Mouse (Mus musculus) E14TG2a.4 (cell line): ENCODE results near the gene Trpc1.

Experiments
- H3K27me3 ChIP-seq: 2 replicates; pipeline ENCODE4 v1.6.1; 2014; ENCODE audit warnings: low read length, control low read depth; ENCODE audit not compliant: insufficient read depth
- H3K36me3 ChIP-seq: 2 replicates; pipeline ENCODE4 v1.6.1; 2014; ENCODE audit warnings: low read length, control low read depth; ENCODE audit not compliant: insufficient read depth
- H3K4me1 ChIP-seq: replicated peaks from 2 replicates; pipeline ENCODE4 v1.6.1; 2014; ENCODE audit warnings: low read depth, low read length, control low read depth
- H3K4me3 ChIP-seq: replicated peaks from 2 replicates; pipeline ENCODE4 v1.5.1; 2014; ENCODE audit warnings: mild to moderate bottlenecking, low read length
- H3K9me3 ChIP-seq: 2 replicates; pipeline ENCODE4 v1.6.1; 2014; ENCODE audit warnings: low read length, control low read depth
- CTCF ChIP-seq: conservative IDR thresholded peaks from 2 replicates; pipeline ENCODE4 v1.5.1; 2014; ENCODE audit warnings: low read length
- NANOG ChIP-seq: IDR thresholded peaks from 2 replicates; pipeline ENCODE4 v1.6.1; 2014; ENCODE audit warnings: borderline replicate concordance, low read length, mixed read lengths
- POU5F1 ChIP-seq: IDR thresholded peaks from 2 replicates; pipeline ENCODE4 v1.6.1; 2014; ENCODE audit warnings: low read length, borderline replicate concordance

Gene Trpc1

DNA sequence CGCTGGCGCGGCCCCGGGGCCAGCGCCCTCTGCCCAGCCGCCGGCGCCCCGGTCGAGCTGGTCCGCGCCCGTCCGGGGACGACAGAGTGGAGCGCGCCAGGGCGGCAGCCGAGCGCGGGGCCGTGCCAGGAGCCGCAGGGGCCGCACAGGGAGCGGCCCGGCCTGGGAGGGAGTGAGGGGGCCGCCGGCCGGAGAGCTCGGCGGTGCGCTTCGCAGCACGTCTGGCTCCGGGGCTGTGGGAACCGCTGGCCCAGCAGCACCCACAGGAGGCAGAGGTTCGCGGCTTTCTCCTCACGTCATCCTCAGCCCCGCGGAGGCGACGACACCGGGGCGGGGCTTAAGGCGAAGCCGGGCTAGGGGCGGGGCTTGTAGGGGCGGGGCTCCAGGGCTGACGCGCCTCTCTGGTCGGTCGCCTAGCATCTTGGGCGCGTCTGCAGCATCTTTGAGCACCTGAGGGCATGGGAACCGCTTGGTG lies at the start of gene Trpc1:
Trpc1 (minus strand) TSS at position 339 of the 475 bp plus-strand sequence.
- TF ChIP-seq POU5F1 = no peak
- TF ChIP-seq CTCF = no peak
- TF ChIP-seq NANOG = no peak
- Histone ChIP-seq H3K36me3 (no peaks in the 10 kb centered on the region), H3K4me1 (peaks cover 6% of the 10 kb centered on the region), H3K9me3 (no peaks in the 10 kb centered on the region), H3K4me3 (peak within 1 kb of the TSS; percentile 93), H3K27me3 (peaks cover 33% of the 10 kb centered on the region)

DNA sequence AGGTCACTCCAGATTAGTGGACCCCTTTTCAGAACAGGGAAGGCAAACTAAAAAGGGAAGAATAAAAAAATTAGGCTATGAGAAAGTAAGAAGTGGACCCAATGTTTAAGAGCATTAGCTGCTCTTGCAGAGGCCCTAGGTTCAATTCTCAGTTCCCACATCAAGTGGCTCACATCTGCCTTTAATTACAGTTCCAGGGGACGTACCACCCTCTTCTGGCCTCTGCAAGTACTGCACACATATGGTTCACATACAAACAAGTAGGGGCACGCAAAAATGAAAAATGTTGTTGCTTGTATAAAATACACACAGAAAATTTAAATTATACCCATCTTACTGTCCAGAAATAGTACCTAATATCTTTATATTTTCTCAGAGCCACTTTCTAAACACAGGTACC lies 46.1 kb upstream of the Trpc1 start:
- TF ChIP-seq NANOG = no peak
- peak; percentile 66 for TF ChIP-seq CTCF
- Histone ChIP-seq H3K27me3 (no peaks in the 10 kb centered on the region), H3K4me1 (0 out of 2 replicates have a peak, but pooled peaks cover 3% of the 10 kb centered on the region), H3K9me3 (no peaks in the 10 kb centered on the region), H3K36me3 (no peaks in the 10 kb centered on the region), H3K4me3 (no peak overlapping the region)

DNA sequence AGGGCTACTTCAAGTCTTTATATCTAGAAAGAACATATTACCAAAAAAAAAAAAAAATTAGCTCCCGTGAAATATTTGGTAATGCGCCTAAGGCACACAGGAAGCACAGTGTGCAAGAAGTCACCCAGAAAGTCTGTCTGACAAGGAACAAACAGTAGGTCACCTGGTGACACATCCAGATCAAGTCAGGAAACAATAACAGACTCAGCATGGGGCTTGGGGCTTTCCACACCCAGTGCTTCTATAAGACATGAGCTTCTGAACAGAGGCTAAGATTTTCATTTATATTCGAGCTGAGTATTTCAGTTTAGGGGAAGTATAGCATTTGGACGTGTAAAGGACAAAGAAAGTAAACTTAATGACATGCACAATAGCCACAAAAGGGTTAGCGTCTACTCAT lies 45.7 kb upstream of the Trpc1 start:
- Histone ChIP-seq H3K4me3 (no peak overlapping the region), H3K9me3 (no peaks in the 10 kb centered on the region)
- TF ChIP-seq NANOG (no peak), POU5F1 (no peak), CTCF (no peak)

DNA sequence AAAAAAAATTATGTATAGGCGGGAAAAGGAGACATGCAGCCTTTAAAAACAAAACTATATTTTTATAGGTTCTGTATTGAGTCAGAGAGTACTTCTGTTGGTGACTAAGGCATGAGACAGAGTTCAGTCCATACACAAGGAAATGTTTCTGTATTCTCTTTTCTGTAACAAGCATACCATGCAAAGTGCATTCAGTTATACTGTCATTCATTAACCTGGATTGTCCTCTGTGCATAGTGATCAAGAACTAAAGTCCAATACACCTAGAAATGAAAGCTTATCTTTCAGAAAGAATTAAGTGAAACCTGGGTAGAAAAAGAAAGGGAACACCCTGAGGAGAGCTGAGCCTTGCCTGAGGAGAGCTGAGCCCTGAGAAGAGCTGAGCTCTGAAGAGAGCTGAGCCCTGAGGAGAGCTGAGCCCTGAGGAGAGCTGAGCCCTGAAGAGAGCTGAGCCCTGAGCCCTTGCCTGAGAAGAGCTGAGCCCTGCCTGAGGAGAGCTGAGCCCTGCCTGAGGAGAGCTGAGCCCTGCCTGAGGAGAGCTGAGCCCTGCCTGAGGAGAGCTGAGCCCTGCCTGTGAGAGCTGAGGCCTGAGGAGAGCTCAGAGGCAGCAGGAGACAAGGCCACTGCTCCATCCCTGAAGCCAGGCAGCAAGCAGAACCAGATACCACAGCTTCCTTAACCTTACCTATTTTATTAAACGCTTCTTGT lies 45.1 kb upstream of the Trpc1 start:
- H3K9me3 ChIP-seq = no peaks in the 10 kb centered on the region
- no peak for TF ChIP-seq CTCF
- TF ChIP-seq NANOG = no peak
- TF ChIP-seq POU5F1 = no peak
- H3K36me3 ChIP-seq = no peaks in the 10 kb centered on the region
- no peak overlapping the region for H3K4me3 ChIP-seq
- H3K4me1 ChIP-seq = 0 out of 2 replicates have a peak, but pooled peaks cover 3% of the 10 kb centered on the region
- H3K27me3 ChIP-seq = no peaks in the 10 kb centered on the region

More for the DNA sequence above, 45.7 kb upstream of the Trpc1 start:
- H3K4me1 ChIP-seq = 0 out of 2 replicates have a peak, but pooled peaks cover 3% of the 10 kb centered on the region
- no peaks in the 10 kb centered on the region for H3K27me3 ChIP-seq
- no peaks in the 10 kb centered on the region for H3K36me3 ChIP-seq

DNA sequence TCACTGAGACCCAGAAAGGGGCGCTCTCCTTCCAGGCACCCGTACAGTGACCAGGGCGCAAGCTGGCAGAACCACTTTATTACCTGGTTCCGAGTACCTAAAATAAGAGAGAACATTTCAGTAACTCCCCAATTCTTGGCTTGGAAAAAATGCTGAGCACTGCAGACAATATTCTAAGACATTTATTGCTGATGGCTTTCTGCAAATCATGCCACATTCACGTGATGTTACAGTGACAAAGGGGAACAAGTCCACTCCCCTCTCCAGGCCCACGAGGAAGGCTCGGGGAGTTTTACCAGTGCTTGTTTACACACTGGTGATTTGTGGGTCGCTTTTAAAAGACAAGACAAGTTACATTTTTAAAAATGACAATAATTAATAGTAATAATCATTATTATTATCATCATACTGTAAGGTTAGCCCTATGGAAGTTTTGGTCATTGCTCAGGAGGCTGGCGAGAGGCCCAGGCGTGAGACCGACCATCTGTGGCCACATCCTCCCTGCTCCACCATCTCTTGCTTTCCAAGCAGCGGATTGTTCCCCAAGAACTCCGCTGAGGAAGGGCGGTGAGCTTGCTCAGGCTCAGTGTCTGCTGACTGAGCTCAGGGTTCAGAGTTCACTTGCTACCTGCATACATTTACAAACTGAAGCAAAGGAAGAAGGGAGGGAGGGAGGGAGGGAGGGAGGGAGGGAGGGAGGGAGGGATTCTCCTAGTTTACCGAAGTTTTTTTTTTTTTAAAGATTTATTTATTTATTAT lies 44.0 kb upstream of the Trpc1 start:
- Histone ChIP-seq H3K36me3 (no peaks in the 10 kb centered on the region), H3K4me1 (0 out of 2 replicates have a peak, but pooled peaks cover 3% of the 10 kb centered on the region), H3K9me3 (no peaks in the 10 kb centered on the region), H3K4me3 (no peak overlapping the region), H3K27me3 (no peaks in the 10 kb centered on the region)
- TF ChIP-seq CTCF (no peak), POU5F1 (no peak)

DNA sequence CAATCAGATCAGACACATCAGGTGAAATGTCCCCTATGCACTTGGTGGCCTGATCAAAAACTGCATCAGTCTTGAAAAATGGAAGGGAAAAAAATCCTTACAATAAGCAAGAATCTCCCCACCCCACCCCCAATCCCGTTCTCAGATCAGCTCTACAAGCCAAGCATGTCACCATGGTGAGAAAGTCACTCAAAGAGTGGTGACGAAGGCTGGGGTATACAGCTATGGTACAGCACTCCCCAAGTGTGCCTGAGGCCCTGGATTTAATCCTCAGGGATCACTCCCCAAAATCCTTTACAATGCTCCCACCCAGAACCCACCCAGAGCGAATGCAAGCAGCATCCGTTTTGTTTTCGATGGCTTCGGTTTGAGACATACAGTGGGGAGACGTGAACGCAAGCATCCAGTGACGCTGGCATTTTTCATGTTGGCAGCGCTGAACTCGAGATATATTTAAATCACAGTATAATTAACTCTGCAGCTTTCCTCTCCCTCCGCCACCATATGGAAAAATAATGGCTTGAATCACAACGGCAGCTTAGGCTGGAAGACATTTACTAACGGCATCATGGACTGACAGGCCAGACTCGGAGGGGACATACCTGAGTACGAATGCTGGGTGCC lies 34.8 kb upstream of the Trpc1 start:
- H3K4me1 ChIP-seq = no peaks in the 10 kb centered on the region
- H3K27me3 ChIP-seq = no peaks in the 10 kb centered on the region
- H3K4me3 ChIP-seq = no peak overlapping the region
- H3K9me3 ChIP-seq = no peaks in the 10 kb centered on the region
- TF ChIP-seq NANOG = no peak
- TF ChIP-seq POU5F1 = no peak
- no peak for TF ChIP-seq CTCF
- no peaks in the 10 kb centered on the region for H3K36me3 ChIP-seq

DNA sequence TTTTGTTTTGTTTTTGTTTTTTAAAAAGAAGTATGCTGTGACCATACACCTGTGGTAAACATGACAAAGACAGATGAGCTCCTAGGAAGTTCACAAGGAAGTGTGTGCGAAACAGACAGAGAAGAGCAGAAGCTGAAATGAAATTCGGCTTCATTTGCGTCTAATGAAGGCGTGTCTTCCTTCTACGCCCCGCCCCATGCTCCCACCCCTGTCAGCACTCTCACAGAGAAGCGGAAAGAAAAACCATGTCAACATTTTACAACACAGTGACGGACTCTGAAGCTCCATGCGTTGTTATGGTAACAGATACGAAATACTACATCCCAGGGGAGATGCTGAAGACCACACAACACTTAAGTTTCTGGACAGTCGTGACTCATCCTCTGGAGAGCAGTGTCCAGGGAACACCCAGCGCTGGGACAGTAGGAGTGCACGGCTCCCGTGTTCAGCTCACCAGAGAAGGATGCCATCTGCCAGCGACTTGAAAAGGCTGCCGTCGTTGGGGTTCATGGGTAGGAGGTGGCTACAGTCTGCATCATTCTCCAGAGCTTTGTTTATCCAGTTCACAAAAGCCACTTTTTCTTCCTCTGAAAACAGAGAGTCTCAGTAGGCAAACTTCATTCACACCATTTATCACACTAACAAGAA lies 33.6 kb upstream of the Trpc1 start:
- Histone ChIP-seq H3K27me3 (no peaks in the 10 kb centered on the region), H3K4me1 (no peaks in the 10 kb centered on the region), H3K4me3 (no peak overlapping the region), H3K36me3 (no peaks in the 10 kb centered on the region), H3K9me3 (no peaks in the 10 kb centered on the region)
- TF ChIP-seq NANOG = no peak
- no peak for TF ChIP-seq POU5F1
- no peak for TF ChIP-seq CTCF

DNA sequence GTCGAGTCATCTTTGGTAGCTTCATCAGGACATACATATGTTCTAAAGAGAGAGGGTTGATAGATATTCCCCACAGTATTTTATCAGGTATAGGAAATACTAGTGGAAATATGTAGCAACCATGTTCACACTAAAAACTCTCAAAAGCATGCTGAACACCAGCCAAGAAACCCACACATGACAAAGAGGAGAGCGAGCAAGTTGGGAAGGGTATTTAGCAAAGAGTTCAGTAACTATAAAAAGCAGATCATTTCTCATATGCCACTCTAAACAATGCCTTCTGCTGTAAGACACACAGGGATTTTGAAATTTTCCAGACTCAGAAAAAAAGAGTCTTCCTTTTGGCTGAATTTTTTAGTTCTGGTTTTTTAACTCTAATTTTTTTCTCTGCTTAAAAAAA lies 21.5 kb upstream of the Trpc1 start:
- no peaks in the 10 kb centered on the region for H3K4me1 ChIP-seq
- H3K27me3 ChIP-seq = no peaks in the 10 kb centered on the region
- H3K4me3 ChIP-seq = no peak overlapping the region
- no peaks in the 10 kb centered on the region for H3K36me3 ChIP-seq
- no peaks in the 10 kb centered on the region for H3K9me3 ChIP-seq
- TF ChIP-seq CTCF (no peak), NANOG (no peak)
